Mouse (Mus musculus) bone marrow, adult 2 months (tissue): Measurements from ENCODE around the gene Lgi4. TPM values are rescaled to one million over a fixed set of nuclear protein-coding genes. Genes with fewer than 3 reads are reported as not detected.

Source experiments
- H3K27ac ChIP-seq: fragments of 200-500 bp; 2 replicates; pipeline ENCODE4 v1.5.1; 2012; ENCODE audit warnings: low read depth, mild to moderate bottlenecking, control low read depth, inconsistent platforms, low read length; ENCODE audit not compliant: control insufficient read depth, poor library complexity, insufficient read depth
- H3K4me1 ChIP-seq: fragments of 200-500 bp; 2 replicates; pipeline ENCODE4 v1.6.1; 2011; ENCODE audit warnings: low read length; ENCODE audit not compliant: control insufficient read depth, insufficient read depth
- H3K4me3 ChIP-seq: fragments of 200-500 bp; replicated peaks from 2 replicates; pipeline ENCODE3; 2011; ENCODE audit warnings: mild to moderate bottlenecking, low read depth, low read length, control low read depth; ENCODE audit not compliant: control insufficient read depth
- CTCF ChIP-seq: fragments of 200-500 bp; IDR thresholded peaks from 2 replicates; pipeline ENCODE4 v1.5.1; 2011; ENCODE audit warnings: low read length, control low read depth; ENCODE audit not compliant: control insufficient read depth, insufficient read depth
- POLR2A ChIP-seq: fragments of 200-500 bp; IDR thresholded peaks from 2 replicates; pipeline ENCODE4 v1.6.1; 2011; ENCODE audit warnings: low read depth, mild to moderate bottlenecking, control low read depth, low read length, borderline replicate concordance; ENCODE audit not compliant: control insufficient read depth
- WGBS: fragments of 180-500 bp; shearing (Covaris S2); methylation state at CpG from one replicate; pipeline ENCODE4 v1.1.7; 2018; 5-methylcytosine and 5-hydroxymethylcytosine counted together
- polyA plus RNA-seq: library from polyadenylated mRNA; stranded (reverse); fragments of >200 nt; gene quantifications from 2 replicates; pipeline ENCODE4 v1.2.4, GENCODE M21; 2011; ENCODE audit warnings: low replicate concordance; ENCODE audit not compliant: missing spikeins, insufficient read depth, insufficient read length

Gene Lgi4
- polyA plus RNA-seq, 1 experiment, result 2.3 TPM

DNA sequence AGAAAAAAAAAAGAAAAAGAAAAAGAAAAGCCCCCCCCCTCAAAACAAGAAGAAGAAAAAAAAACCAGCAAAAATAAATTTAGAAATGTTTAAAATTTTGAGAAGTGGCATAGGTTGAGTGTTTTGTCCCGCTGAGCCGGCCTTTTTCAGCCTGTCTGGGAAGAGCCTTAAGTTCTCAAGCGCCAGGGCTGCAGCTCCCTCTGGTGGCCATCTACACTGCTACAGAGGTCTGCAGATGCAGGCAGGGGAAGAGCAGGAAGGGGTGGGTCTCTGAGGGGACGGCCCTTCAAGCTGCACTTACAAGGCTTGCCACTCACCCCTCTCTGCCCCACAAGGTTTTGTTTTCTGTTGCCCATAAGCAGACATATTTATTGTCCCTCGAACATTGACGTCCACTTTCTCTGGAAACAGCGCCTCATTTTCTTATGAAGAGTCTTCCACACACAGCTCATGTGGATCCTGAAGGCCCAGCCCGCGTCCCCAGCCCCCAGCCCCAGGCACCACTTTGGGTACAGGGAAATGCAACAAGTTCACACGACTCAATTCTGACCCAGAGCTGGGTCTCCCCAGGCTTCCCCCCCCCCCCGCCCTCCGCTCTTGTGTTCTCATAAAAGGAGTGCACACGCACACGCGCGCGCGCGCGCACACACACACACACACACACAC lies 38.6 kb downstream of the Lgi4 start:
- TF ChIP-seq POLR2A (no peak), CTCF (peak; percentile 96)
- Histone ChIP-seq H3K27ac (no peak overlapping the region), H3K4me3 (no peak overlapping the region), H3K4me1 (no peaks in the 10 kb centered on the region)
- WGBS, result 45% methylated on average over 20 of the region's 20 CpGs

DNA sequence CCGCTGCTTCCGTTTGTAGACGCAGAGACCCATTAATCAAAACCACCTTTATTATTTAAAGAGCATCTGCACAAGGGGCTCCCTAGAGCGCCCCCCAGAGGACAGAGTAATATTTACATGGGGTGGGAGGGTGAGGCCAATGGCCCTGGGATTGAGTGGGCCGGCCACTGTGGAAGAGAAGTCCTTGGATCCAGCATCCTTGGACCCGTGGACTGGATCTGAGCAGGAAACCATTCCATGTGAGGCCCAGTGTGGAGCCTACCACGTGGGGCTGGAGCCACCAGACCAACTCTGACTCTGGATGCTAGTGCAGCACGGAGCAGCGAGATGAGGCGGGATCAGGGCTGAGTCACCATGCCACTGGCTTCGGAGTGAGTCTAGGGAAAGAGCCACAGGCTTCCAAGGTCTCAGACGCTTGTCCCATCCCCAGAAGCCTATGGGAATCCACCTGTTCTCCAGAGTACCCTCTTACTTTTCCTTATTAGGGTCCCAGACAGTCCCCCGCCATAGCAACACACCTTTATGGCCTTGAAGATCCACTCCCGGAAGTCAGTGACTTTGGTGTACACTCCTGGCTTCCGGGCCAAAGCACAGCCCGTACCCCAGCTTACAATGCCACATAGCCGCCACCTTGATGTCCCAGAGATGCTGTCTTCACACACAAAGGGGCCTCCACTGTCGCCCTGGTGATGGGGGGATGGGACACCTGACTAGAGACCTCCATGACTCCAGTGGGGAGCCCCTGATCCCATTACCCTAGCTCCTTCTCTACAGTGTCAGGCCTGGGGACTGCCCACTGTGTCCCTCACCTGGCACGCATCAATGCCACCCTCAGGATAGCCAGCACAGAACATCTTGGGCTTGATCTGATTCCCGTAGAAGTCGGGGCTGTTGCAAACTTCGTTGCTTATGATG lies 39.8 kb downstream of the Lgi4 start:
- TF ChIP-seq POLR2A, result no peak
- 83% methylated on average over 22 of the region's 22 CpGs for WGBS

DNA sequence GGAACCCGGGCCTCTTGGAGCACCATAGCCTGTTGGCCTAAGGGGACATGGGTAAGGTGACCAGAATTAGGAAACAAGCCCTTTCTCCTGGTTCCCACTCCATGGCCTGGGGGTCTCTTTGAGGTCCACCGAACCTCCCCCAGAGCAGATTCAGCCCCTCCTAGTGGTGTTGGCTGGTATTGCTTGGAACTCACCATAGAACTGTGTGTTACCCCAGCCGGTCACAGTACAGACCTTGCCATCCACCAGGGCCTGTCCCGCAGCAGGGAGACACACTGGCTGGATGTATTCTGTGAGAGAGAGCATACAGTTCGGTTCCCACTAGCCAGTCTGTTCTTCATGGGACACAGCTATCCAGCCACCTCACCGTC lies 40.5 kb downstream of the Lgi4 start:
- Histone ChIP-seq H3K4me3 (no peak overlapping the region), H3K27ac (no peak overlapping the region), H3K4me1 (no peaks in the 10 kb centered on the region)
- TF ChIP-seq POLR2A (no peak), CTCF (peak; percentile 22; the same call in 1 of the 2 replicates)
- WGBS, result 83% methylated on average over 6 of the region's 6 CpGs

More for the DNA sequence above, 39.8 kb downstream of the Lgi4 start:
- no peak overlapping the region for H3K4me3 ChIP-seq
- H3K27ac ChIP-seq, result no peak overlapping the region
- H3K4me1 ChIP-seq, result no peaks in the 10 kb centered on the region

DNA sequence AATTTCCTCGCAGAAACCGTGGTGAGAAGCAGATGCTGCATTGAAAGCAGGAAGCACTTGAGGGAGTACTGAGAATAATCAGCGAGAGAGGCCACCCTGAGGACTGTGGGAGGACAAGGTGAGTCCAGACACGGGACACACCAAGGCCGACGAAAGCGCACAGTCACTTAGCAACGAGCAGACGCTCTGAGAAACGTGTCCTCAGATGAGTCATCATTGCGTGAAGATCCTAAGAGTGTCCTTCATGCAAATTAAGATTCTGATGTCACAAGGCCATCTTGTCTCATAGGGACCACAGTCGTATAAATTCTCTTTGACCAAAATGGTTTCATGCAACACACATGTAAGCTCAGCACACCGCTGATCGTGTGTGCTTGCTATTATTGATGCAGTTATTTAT lies 41.6 kb downstream of the Lgi4 start:
- 54% methylated on average over 14 of the region's 14 CpGs for WGBS
- H3K27ac ChIP-seq, result no peak overlapping the region
- TF ChIP-seq CTCF (no peak), POLR2A (no peak)

DNA sequence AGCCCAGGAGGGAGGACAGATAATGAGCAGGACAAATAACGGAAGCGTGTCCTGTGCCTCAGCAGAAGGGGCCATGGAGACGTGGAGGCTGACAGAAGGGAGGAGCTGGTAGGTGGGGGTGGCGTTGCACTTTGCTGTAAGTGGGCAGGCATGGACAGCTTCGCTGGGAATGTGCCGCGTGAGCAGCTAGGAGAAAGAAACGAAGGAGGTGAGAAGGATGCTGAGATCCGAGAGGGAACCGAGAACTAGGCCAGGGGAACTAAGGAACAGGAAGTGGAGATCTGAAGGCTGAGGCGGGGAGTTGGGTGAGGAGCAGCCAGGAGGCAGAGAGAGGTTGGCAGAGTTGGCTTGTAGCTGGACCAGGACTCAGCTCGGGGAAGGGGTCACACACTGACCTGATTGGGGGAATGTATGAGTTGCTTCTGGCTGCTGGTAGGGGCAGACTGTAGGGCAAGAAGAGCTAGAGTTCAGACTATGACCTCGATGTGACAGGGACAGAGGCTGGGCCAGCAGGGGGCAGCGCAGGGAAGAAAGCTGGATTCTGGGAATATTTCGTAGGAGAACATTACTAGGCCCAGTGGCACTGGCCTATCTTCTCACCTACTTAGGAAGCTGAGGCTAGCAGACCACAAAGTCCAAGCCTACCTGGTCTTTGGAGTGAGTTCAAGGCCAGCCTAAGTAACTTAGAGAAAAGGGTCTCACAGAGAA lies 46.1 kb downstream of the Lgi4 start:
- no peak overlapping the region for H3K27ac ChIP-seq
- no peaks in the 10 kb centered on the region for H3K4me1 ChIP-seq
- H3K4me3 ChIP-seq, result no peak overlapping the region
- TF ChIP-seq POLR2A (no peak), CTCF (peak; percentile 68)
- 52% methylated on average over 15 of the region's 15 CpGs for WGBS

More for the DNA sequence above, 41.6 kb downstream of the Lgi4 start:
- Histone ChIP-seq H3K4me1 (no peaks in the 10 kb centered on the region), H3K4me3 (no peak overlapping the region)

DNA sequence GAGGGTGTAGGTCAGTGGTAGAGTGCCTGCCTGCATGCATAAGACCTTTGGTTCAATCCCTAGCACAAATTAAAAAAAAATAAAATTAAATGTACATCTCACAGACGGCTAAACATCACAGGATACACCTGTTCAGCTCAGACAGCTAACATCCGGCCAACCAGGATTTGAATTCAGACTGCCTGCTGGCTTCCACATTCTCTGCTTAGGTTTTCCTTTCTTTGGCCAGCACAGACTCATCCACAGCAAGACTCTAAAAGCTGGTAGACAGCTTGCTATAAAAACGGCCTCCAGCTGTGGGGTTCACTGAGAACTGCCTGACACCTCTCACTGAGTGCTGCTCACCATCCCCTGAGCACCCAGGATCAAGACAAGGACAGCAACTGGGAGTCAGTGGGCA lies 47.0 kb downstream of the Lgi4 start:
- Histone ChIP-seq H3K4me1 (peaks cover under 1% of the 10 kb centered on the region; the same call in 1 of the 2 replicates), H3K27ac (no peak overlapping the region), H3K4me3 (no peak overlapping the region)
- WGBS, result 11% methylated on average over 3 of the region's 3 CpGs
- no peak for TF ChIP-seq CTCF
- no peak for TF ChIP-seq POLR2A

DNA sequence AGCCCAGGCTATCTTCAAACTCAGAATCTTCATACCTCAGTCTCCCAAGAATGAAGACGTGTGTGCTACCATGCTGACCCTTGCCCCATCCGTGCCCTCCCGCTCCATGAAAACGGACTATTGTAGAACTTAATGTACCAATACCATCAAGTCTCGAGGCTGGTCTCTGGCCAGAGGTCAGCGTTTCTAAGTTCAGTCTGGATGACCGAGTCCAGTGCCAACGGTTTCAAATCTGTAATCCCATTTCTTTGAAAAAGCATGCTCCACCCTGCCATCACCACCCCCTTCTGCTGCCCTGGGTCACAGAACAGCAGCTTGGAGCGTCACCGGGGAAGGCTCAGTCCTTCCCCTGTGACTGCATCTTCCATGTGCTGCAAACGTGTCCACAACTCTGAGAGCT lies 48.6 kb downstream of the Lgi4 start:
- no peak for TF ChIP-seq POLR2A
- TF ChIP-seq CTCF, result no peak
- Histone ChIP-seq H3K4me3 (no peak overlapping the region), H3K27ac (no peak overlapping the region), H3K4me1 (peaks cover 2% of the 10 kb centered on the region; the same call in 1 of the 2 replicates)
- 85% methylated on average over 11 of the region's 11 CpGs for WGBS

DNA sequence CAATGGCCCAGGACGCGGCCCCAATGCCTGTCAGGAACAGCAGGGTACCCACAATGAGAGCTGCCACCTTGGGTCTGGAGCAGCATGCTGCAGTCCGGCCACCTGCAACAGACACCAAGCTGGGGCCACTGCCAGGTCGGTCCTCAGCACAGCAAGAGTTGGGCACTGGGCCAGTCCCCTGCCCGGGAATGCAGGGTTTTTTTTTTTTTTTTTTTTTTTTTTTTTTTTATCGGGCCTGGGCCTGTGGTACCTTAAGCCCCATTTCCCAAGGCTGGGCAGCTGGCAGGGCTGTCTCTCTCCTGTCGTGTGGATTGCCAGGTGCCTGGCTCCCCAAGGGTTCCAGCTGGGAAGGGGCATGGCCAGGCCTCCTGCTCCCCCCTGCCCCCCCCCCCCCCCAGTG lies 49.9 kb downstream of the Lgi4 start:
- WGBS, result 11% methylated on average over 7 of the region's 7 CpGs
- H3K27ac ChIP-seq, result no peak overlapping the region
- H3K4me1 ChIP-seq, result peaks cover 2% of the 10 kb centered on the region; the same call in 1 of the 2 replicates
- no peak for TF ChIP-seq CTCF
- TF ChIP-seq POLR2A, result no peak
- H3K4me3 ChIP-seq, result no peak overlapping the region
